Mouse (Mus musculus) myocyte (in vitro differentiated cells): ENCODE measurements around the gene Ddx41.

Experiments used
- E2F4 ChIP-seq: IDR thresholded peaks from one replicate; pipeline ENCODE4 v1.6.1; 2011; ENCODE audit warnings: mild to moderate bottlenecking, control low read depth, moderate library complexity; ENCODE audit not compliant: insufficient read depth
- MAX ChIP-seq: IDR thresholded peaks from one replicate; pipeline ENCODE4 v1.6.1; 2011; ENCODE audit warnings: low read depth, mild to moderate bottlenecking, control low read depth
- MYOD1 ChIP-seq, 3 experiments: IDR thresholded peaks; one replicate each; pipeline ENCODE4 v1.6.1; 2011; ENCODE audit warnings: control low read depth in 2 of 3, low read depth in 2 of 3, mild to moderate bottlenecking in 2 of 3, moderate library complexity in 1 of 3; ENCODE audit not compliant: insufficient read length in 2 of 3, control insufficient read depth in 1 of 3
- MYOG ChIP-seq, 3 experiments: IDR thresholded peaks; one replicate each; pipeline ENCODE4 v1.6.1; 2011; ENCODE audit warnings: control low read depth in 2 of 3, low read depth in 2 of 3, mild to moderate bottlenecking in 2 of 3; ENCODE audit not compliant: insufficient read length in 2 of 3, control insufficient read depth in 1 of 3, insufficient read depth in 1 of 3
- POLR2A ChIP-seq: IDR thresholded peaks from one replicate; pipeline ENCODE4 v1.6.1; 2011; ENCODE audit warnings: low read depth, mild to moderate bottlenecking, control low read depth, moderate library complexity; ENCODE audit not compliant: insufficient read length
- POLR2AphosphoS2 ChIP-seq: IDR thresholded peaks from one replicate; pipeline ENCODE4 v1.6.1; 2011; ENCODE audit warnings: low read depth, control low read depth; ENCODE audit not compliant: insufficient read length
- REST ChIP-seq: IDR thresholded peaks from one replicate; pipeline ENCODE4 v1.6.1; 2011; ENCODE audit warnings: mild to moderate bottlenecking, control low read depth, moderate library complexity; ENCODE audit not compliant: insufficient read depth, insufficient read length
- TCF12 ChIP-seq: IDR thresholded peaks from one replicate; pipeline ENCODE4 v1.6.1; 2011; ENCODE audit warnings: mild to moderate bottlenecking, control low read depth; ENCODE audit not compliant: poor library complexity, insufficient read depth, severe bottlenecking
- USF1 ChIP-seq: IDR thresholded peaks from one replicate; pipeline ENCODE4 v1.6.1; 2011; ENCODE audit warnings: low read depth, mild to moderate bottlenecking, control low read depth, moderate library complexity

DNA sequence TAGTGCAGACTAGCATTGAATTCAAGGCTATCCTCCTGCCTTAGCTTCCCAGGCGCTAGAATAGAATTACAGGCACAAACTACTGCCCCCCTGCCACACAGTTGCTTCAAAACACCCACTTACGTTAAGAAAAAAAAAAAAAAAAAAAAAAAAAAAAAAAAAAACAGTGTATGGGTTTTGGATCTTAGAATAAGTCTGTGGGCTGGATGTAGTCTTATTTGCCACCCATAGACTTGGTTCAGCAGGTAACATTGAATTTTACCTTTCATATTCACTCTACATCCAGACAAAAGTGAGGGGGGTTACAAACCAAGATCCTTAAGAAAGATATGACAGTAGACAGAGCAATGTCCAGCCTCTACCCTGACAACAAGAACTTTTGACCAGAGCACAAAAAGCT is 31.5 kb upstream of the Ddx41 start:
- TF ChIP-seq MAX, result no peak
- TF ChIP-seq MYOD1 (IDR thresholded peaks at IDR 0.05; ENCODE audit: control insufficient read depth in 1 of 3, insufficient read length in 2 of 3, low read depth in 2 of 3), result no peak
- TF ChIP-seq TCF12, result no peak
- TF ChIP-seq POLR2A, result no peak
- no peak for TF ChIP-seq MYOG (IDR thresholded peaks at IDR 0.05; ENCODE audit: control insufficient read depth in 1 of 3, insufficient read depth in 1 of 3, insufficient read length in 2 of 3, low read depth in 2 of 3)
- TF ChIP-seq USF1, result no peak
- no peak for TF ChIP-seq REST
- no peak for TF ChIP-seq E2F4
- TF ChIP-seq POLR2AphosphoS2, result no peak
